Mouse (Mus musculus) C2C12 (cell line): ENCODE results near the gene Syt1.

Source experiments
- CTCF ChIP-seq: IDR thresholded peaks from one replicate; pipeline ENCODE4 v1.5.1; 2011; ENCODE audit not compliant: control insufficient read depth, insufficient read depth, insufficient read length
- FOSL1 ChIP-seq: IDR thresholded peaks from one replicate; pipeline ENCODE4 v1.8.0; 2011; ENCODE audit warnings: mild to moderate bottlenecking, low read length; ENCODE audit not compliant: poor library complexity, insufficient read depth, severe bottlenecking
- MAX ChIP-seq: IDR thresholded peaks from one replicate; pipeline ENCODE4 v1.6.1; 2011; ENCODE audit warnings: mild to moderate bottlenecking, control low read depth
- MYOD1 ChIP-seq: IDR thresholded peaks from one replicate; pipeline ENCODE4 v1.6.1; 2011; ENCODE audit warnings: low read depth; ENCODE audit not compliant: control insufficient read depth, insufficient read length
- USF1 ChIP-seq: IDR thresholded peaks from one replicate; pipeline ENCODE4 v1.6.1; 2011; ENCODE audit warnings: low read depth, mild to moderate bottlenecking, control low read depth, moderate library complexity

DNA sequence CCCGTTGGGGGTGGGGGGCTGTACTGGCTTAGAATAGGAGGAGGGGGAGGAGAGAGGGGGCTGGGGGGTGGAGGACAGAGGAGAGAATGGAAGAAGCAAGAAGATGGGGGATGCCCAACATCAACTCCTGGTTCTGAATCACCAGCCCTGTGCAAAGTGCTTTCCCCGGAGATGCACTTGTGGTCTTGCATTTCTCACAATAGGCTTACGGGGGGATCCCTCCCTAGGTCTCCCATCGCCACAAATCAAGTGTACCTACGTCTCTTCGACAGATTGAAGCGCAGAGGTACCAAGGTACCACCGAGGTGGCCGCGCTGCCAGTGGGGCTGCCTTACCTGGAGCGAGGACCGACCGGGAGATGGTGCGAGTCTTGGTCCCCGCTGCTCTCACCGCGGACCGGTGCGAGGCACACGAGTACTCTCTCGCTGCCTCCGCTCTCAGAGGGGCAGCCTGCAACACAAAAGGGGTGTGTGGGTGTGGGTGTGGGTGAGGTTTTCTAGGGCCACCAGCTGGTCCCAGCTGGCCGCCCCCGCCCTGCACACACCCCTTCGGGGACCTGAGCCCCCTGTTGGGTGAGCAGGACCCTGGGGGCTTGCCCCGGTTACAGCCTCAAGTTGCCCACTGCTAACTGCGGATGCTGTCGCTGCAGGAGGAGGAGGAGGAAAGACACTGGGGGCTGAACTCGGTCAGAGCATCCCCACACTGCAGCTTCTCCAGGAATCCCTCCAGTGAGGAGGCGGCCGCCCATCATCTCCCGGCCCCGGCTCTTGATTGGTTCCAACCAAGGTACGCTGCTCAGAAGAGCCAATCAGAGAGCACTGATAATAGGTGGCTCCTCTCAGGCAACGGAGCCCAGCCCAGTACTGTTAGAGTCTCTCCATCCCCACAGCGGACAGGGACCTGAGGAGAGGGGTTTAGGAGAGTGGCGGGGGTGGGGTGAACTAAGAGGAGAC, at the start of gene Syt1:
- TF ChIP-seq CTCF (no peak), FOSL1 (no peak), USF1 (no peak), MAX (no peak), MYOD1 (no peak)
